Mouse (Mus musculus) limb, embryonic 11.5 days (tissue): Measurements from ENCODE around the gene Tex26. TPM values are rescaled to one million over a fixed set of nuclear protein-coding genes. Genes with fewer than 3 reads are reported as not detected.
A peak's percentile ranks its signal among the peaks of the same experiment; 100 is the strongest.

Experiments used
- ATAC-seq: fragments of 200-750 bp; cut with Nextera tagmentation; 2 replicates; pipeline ENCODE4 v1.8.0; 2017; ENCODE audit warnings: low read depth; ENCODE audit not compliant: insufficient number of reproducible peaks, low FRiP score, low TSS enrichment
- DNase-seq: peaks from one replicate; pipeline ENCODE4 v3.0.0-alpha.2; 2015; ENCODE audit warnings: low spot score
- H3K27ac ChIP-seq: fragments of 300-500 bp; sonication (generic); replicated peaks from 2 replicates; pipeline ENCODE4 v1.5.1; 2014; ENCODE audit warnings: low read depth, mild to moderate bottlenecking, low read length
- H3K27me3 ChIP-seq: fragments of 300-500 bp; sonication (generic); 2 replicates; pipeline ENCODE4 v1.6.1; 2014; ENCODE audit warnings: mild to moderate bottlenecking, low read length, mixed read lengths; ENCODE audit not compliant: control insufficient read depth, insufficient read depth
- H3K36me3 ChIP-seq: fragments of 300-500 bp; sonication (generic); 2 replicates; pipeline ENCODE4 v1.6.1; 2014; ENCODE audit warnings: mild to moderate bottlenecking, low read length, moderate library complexity, mixed read lengths; ENCODE audit not compliant: control insufficient read depth, insufficient read depth
- H3K4me1 ChIP-seq: fragments of 300-500 bp; sonication (generic); 2 replicates; pipeline ENCODE4 v1.6.1; 2014; ENCODE audit warnings: low read length, mixed read lengths; ENCODE audit not compliant: control insufficient read depth, insufficient read depth
- H3K4me2 ChIP-seq: fragments of 300-500 bp; sonication (generic); 2 replicates; pipeline ENCODE4 v1.6.1; 2014; ENCODE audit warnings: low read depth, mild to moderate bottlenecking, moderate library complexity; ENCODE audit not compliant: severe bottlenecking
- H3K4me3 ChIP-seq: fragments of 300-500 bp; sonication (generic); 2 replicates; pipeline ENCODE4 v1.5.1; 2014; ENCODE audit warnings: low read depth, low read length
- H3K9ac ChIP-seq: fragments of 300-500 bp; sonication (generic); 2 replicates; pipeline ENCODE4 v1.6.1; 2014; ENCODE audit warnings: mild to moderate bottlenecking, low read length
- H3K9me3 ChIP-seq: fragments of 300-500 bp; sonication (generic); 2 replicates; pipeline ENCODE4 v1.6.1; 2016; ENCODE audit warnings: low read length; ENCODE audit not compliant: control insufficient read depth
- WGBS: fragments of 180-500 bp; shearing (Covaris S2); extraction: QIAGEN DNeasy Blood & Tissue Kit; methylation state at CpG from one replicate; pipeline ENCODE4 v1.1.7; 2014; 5-methylcytosine and 5-hydroxymethylcytosine counted together
- polyA plus RNA-seq: library from polyadenylated mRNA; unstranded; fragments of >200 nt; fragmentation: Nextera tagmentation; extraction: Ambion mirVana; gene quantifications from 2 replicates; pipeline ENCODE4 v1.2.1, GENCODE M21; 2014

Tex26 gene
- polyA plus RNA-seq, 1 experiment from 2014 or later: 0.15 TPM

GRCm38 (mm10) chr5:149488360-149489021 is 49.0 kb downstream of the Tex26 start:
- WGBS: 56% methylated on average over 11 of the region's 11 CpGs
- DNase-seq (peak; percentile 34), ATAC-seq (no peak)
- H3K4me2 ChIP-seq: no peak overlapping the region
- H3K27ac ChIP-seq: no peak overlapping the region
- no peaks in the 10 kb centered on the region for H3K27me3 ChIP-seq
- H3K4me3 ChIP-seq: no peak overlapping the region
- H3K4me1 ChIP-seq: no peaks in the 10 kb centered on the region
- no peak overlapping the region for H3K9ac ChIP-seq
- no peaks in the 10 kb centered on the region for H3K9me3 ChIP-seq
- no peaks in the 10 kb centered on the region for H3K36me3 ChIP-seq

DNA sequence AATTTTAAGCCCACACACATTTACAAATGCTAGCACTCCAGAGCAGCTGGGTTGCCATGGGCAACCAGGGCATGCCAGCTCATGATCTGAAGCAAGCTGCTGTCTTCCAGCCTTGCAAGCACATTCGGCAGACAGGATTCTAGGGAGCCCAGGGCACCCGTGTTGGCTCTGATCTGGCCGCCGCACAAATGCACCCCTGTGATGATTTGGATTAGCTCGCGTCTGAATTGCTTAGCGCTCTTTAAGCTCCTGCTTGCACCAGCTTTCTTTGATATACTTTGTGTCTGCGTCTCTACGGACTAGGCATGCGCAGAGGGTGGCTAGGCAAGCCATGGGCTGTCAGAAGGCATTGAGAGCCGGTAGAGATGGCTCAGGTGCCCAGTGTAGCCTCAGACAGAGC is 49.7 kb downstream of the Tex26 start:
- DNase-seq (no peak), ATAC-seq (no peak)
- Histone ChIP-seq H3K27me3 (no peaks in the 10 kb centered on the region), H3K27ac (no peak overlapping the region), H3K36me3 (no peaks in the 10 kb centered on the region), H3K4me3 (no peak overlapping the region), H3K4me2 (no peak overlapping the region), H3K4me1 (no peaks in the 10 kb centered on the region), H3K9ac (no peak overlapping the region), H3K9me3 (no peaks in the 10 kb centered on the region)
- 72% methylated on average over 11 of the region's 11 CpGs for WGBS

DNA sequence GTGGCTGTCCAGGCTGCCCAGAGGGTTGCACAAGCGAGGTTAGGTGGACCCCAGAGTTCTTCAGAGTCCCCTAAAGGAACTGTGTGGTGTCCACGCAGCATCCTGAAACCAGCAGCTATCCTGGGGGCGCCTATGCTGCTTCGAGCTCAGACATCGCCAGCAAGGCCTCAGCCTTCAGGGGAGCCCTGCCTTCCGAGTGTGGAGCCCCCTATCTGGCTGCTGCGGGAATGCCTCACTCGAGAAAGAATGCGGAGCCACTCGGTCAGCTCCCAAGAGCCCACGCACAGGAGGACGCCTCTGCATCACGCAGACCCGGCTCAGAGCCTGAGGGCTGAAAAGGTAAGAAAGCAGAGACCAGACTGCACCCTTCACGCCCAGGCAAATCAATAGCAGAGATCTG is 50.8 kb downstream of the Tex26 start:
- Histone ChIP-seq H3K36me3 (no peaks in the 10 kb centered on the region), H3K4me1 (no peaks in the 10 kb centered on the region), H3K27ac (no peak overlapping the region), H3K9ac (no peak overlapping the region), H3K27me3 (no peaks in the 10 kb centered on the region), H3K9me3 (no peaks in the 10 kb centered on the region), H3K4me3 (no peak overlapping the region), H3K4me2 (no peak overlapping the region)
- WGBS: 72% methylated on average over 15 of the region's 15 CpGs
- no peak for ATAC-seq
- DNase-seq: no peak

DNA sequence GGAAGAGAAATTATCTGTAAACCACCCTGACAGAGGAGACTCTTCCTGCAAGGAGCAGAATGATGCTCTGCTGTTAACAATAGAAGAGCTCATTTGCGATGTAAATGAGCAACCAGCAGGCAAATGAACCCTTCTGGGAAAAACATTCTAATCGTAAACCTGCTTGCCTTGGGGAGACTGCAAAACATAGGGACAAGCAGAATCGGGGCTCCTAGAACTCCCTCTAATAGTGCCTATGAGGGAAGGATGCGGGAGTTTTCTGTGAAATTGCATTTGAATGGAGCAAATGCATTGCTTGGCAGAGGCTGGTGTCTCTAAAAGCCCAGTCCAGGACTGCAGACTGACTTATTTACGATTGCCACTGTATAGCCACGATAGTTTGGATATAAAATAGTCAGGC is 56.2 kb downstream of the Tex26 start:
- Histone ChIP-seq H3K9me3 (no peaks in the 10 kb centered on the region), H3K4me1 (no peaks in the 10 kb centered on the region), H3K27ac (no peak overlapping the region), H3K27me3 (no peaks in the 10 kb centered on the region), H3K36me3 (no peaks in the 10 kb centered on the region), H3K4me2 (no peak overlapping the region), H3K9ac (no peak overlapping the region), H3K4me3 (no peak overlapping the region)
- WGBS: 38% methylated on average over 6 of the region's 6 CpGs
- ATAC-seq: no peak
- no peak for DNase-seq

- H3K4me3 ChIP-seq: no peak overlapping the region
- no peaks in the 10 kb centered on the region for H3K4me1 ChIP-seq
- no peak overlapping the region for H3K27ac ChIP-seq
- no peak overlapping the region for H3K4me2 ChIP-seq
- H3K9ac ChIP-seq: no peak overlapping the region
- ATAC-seq (no peak), DNase-seq (no peak)
- no peaks in the 10 kb centered on the region for H3K36me3 ChIP-seq
- H3K27me3 ChIP-seq: no peaks in the 10 kb centered on the region
- H3K9me3 ChIP-seq: no peaks in the 10 kb centered on the region
- WGBS: 69% methylated on average over 12 of the region's 12 CpGs
Observed at GRCm38 (mm10) chr5:149496401-149497066, 57.1 kb downstream of the Tex26 start.

- no peaks in the 10 kb centered on the region for H3K9me3 ChIP-seq
- H3K9ac ChIP-seq: no peak overlapping the region
- no peaks in the 10 kb centered on the region for H3K27me3 ChIP-seq
- no peak overlapping the region for H3K4me3 ChIP-seq
- no peak overlapping the region for H3K4me2 ChIP-seq
- DNase-seq (no peak), ATAC-seq (no peak)
- H3K36me3 ChIP-seq: no peaks in the 10 kb centered on the region
- no peak overlapping the region for H3K27ac ChIP-seq
- 46% methylated on average over 4 of the region's 4 CpGs for WGBS
- H3K4me1 ChIP-seq: no peaks in the 10 kb centered on the region
Observed at GRCm38 (mm10) chr5:149499936-149500335, 60.5 kb downstream of the Tex26 start.

GRCm38 (mm10) chr5:149503423-149504175 is 64.1 kb downstream of the Tex26 start:
- 85% methylated on average over 23 of the region's 23 CpGs for WGBS
- ATAC-seq (no peak), DNase-seq (no peak)
- H3K27me3 ChIP-seq: no peaks in the 10 kb centered on the region
- no peak overlapping the region for H3K9ac ChIP-seq
- H3K9me3 ChIP-seq: no peaks in the 10 kb centered on the region
- H3K4me1 ChIP-seq: no peaks in the 10 kb centered on the region
- H3K4me2 ChIP-seq: no peak overlapping the region
- no peaks in the 10 kb centered on the region for H3K36me3 ChIP-seq
- H3K27ac ChIP-seq: no peak overlapping the region
- no peak overlapping the region for H3K4me3 ChIP-seq

GRCm38 (mm10) chr5:149504985-149505384 is 65.5 kb downstream of the Tex26 start:
- H3K27ac ChIP-seq: no peak overlapping the region
- H3K9ac ChIP-seq: no peak overlapping the region
- WGBS: 91% methylated on average over 8 of the region's 8 CpGs
- no peak for ATAC-seq
- no peak overlapping the region for H3K4me3 ChIP-seq
- no peaks in the 10 kb centered on the region for H3K27me3 ChIP-seq
- H3K9me3 ChIP-seq: no peaks in the 10 kb centered on the region
- H3K4me1 ChIP-seq: no peaks in the 10 kb centered on the region
- no peak overlapping the region for H3K4me2 ChIP-seq
- DNase-seq: no peak
- no peaks in the 10 kb centered on the region for H3K36me3 ChIP-seq
